Mouse (Mus musculus): Measurements from ENCODE around the gene Plch2. TPM values are rescaled to one million over a fixed set of nuclear protein-coding genes. Genes with fewer than 3 reads are reported as not detected.

Gene Plch2
- polyA plus RNA-seq, 1 experiment from 2014 or later, result 23.3 TPM

- Histone ChIP-seq H3K27ac (ENCODE audit: low read length) (no peak overlapping the region), H3K4me1 (ENCODE audit: control insufficient read depth, insufficient read depth, low read length) (peaks cover 10% of the 10 kb centered on the region; the same call in 1 of the 2 replicates), H3K36me3 (ENCODE audit: control insufficient read depth, insufficient read depth, low read length) (no peaks in the 10 kb centered on the region), H3K4me3 (ENCODE audit: low read depth, low read length) (no peak overlapping the region), H3K4me2 (ENCODE audit: low read length) (no peak overlapping the region), H3K27me3 (ENCODE audit: control insufficient read depth, insufficient read depth, low read depth, low read length) (no peaks in the 10 kb centered on the region), H3K9ac (ENCODE audit: low read depth, low read length) (no peak overlapping the region), H3K9me3 (replicated peaks; ENCODE audit: control insufficient read depth, low read length, poor library complexity, severe bottlenecking) (no peaks in the 10 kb centered on the region)
- WGBS, result 65% methylated on average over 12 of the region's 12 CpGs
- no peak for ATAC-seq
These were observed 41.8 kb downstream of the Plch2 start for GRCm38 (mm10) chr4:155014791-155015190.

DNA sequence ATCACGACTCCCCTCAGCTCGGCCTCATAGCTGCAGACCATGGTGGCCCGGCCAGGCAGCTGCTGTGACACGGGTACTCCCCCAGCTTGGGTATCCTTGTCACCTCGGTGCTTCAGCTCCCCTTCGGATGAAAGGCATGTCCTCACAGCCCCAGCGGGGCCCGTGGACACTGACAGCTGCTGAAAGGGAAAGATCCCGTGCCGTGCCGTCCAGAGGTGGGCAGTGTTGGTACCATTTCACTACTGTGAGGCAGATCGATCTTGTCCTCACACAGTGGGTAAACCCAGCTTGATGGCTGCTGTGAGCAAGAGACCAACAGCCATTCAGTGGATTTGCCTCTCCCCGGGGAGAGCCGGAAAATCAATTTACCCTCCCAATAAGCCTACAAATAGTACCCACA lies 42.3 kb downstream of the Plch2 start:
- Histone ChIP-seq H3K27ac (ENCODE audit: low read length) (no peak overlapping the region), H3K36me3 (ENCODE audit: control insufficient read depth, insufficient read depth, low read length) (no peaks in the 10 kb centered on the region), H3K4me1 (ENCODE audit: control insufficient read depth, insufficient read depth, low read length) (peaks cover 7% of the 10 kb centered on the region; the same call in 1 of the 2 replicates), H3K9me3 (replicated peaks; ENCODE audit: control insufficient read depth, low read length, poor library complexity, severe bottlenecking) (no peaks in the 10 kb centered on the region), H3K9ac (ENCODE audit: low read depth, low read length) (no peak overlapping the region), H3K4me2 (ENCODE audit: low read length) (no peak overlapping the region), H3K27me3 (ENCODE audit: control insufficient read depth, insufficient read depth, low read depth, low read length) (no peaks in the 10 kb centered on the region), H3K4me3 (ENCODE audit: low read depth, low read length) (no peak overlapping the region)
- 49% methylated on average over 14 of the region's 14 CpGs for WGBS
- no peak for ATAC-seq

DNA sequence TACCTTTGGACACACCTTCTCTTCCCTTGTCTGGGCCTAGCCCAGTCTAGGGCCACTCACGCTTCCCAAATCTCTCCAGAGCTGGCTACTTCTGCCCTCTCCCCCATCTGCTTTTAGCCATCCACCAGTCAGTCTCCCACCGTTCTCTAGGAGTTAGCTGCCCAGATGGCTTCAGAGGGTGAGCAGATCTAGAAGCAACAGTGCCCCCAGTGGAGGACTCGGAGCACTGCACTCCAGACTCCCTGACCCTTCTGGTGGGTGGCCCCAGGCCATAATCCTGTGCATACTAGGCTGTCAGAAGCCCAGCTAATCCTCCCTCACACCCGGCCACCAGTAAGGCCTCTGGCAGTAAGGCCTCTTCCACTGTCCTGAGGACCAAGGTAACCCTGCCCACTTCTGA lies 43.8 kb downstream of the Plch2 start:
- Histone ChIP-seq H3K4me1 (ENCODE audit: control insufficient read depth, insufficient read depth, low read length) (0 out of 2 replicates have a peak, but pooled peaks cover 2% of the 10 kb centered on the region), H3K27ac (ENCODE audit: low read length) (no peak overlapping the region), H3K36me3 (ENCODE audit: control insufficient read depth, insufficient read depth, low read length) (no peaks in the 10 kb centered on the region), H3K27me3 (ENCODE audit: control insufficient read depth, insufficient read depth, low read depth, low read length) (no peaks in the 10 kb centered on the region), H3K9me3 (replicated peaks; ENCODE audit: control insufficient read depth, low read length, poor library complexity, severe bottlenecking) (no peaks in the 10 kb centered on the region), H3K4me2 (ENCODE audit: low read length) (no peak overlapping the region), H3K4me3 (ENCODE audit: low read depth, low read length) (no peak overlapping the region), H3K9ac (ENCODE audit: low read depth, low read length) (no peak overlapping the region)
- WGBS, result 2% methylated on average over 4 of the region's 4 CpGs
- no peak for ATAC-seq

- Histone ChIP-seq H3K4me2 (ENCODE audit: low read length) (no peak overlapping the region), H3K9ac (ENCODE audit: low read depth, low read length) (no peak overlapping the region), H3K4me1 (ENCODE audit: control insufficient read depth, insufficient read depth, low read length) (0 out of 2 replicates have a peak, but pooled peaks cover 2% of the 10 kb centered on the region), H3K36me3 (ENCODE audit: control insufficient read depth, insufficient read depth, low read length) (no peaks in the 10 kb centered on the region), H3K27me3 (ENCODE audit: control insufficient read depth, insufficient read depth, low read depth, low read length) (no peaks in the 10 kb centered on the region), H3K4me3 (ENCODE audit: low read depth, low read length) (no peak overlapping the region), H3K27ac (ENCODE audit: low read length) (no peak overlapping the region), H3K9me3 (replicated peaks; ENCODE audit: control insufficient read depth, low read length, poor library complexity, severe bottlenecking) (no peaks in the 10 kb centered on the region)
- no peak for ATAC-seq
- WGBS, result 78% methylated on average over 2 of the region's 2 CpGs
These were observed 44.5 kb downstream of the Plch2 start for GRCm38 (mm10) chr4:155012115-155012514.

DNA sequence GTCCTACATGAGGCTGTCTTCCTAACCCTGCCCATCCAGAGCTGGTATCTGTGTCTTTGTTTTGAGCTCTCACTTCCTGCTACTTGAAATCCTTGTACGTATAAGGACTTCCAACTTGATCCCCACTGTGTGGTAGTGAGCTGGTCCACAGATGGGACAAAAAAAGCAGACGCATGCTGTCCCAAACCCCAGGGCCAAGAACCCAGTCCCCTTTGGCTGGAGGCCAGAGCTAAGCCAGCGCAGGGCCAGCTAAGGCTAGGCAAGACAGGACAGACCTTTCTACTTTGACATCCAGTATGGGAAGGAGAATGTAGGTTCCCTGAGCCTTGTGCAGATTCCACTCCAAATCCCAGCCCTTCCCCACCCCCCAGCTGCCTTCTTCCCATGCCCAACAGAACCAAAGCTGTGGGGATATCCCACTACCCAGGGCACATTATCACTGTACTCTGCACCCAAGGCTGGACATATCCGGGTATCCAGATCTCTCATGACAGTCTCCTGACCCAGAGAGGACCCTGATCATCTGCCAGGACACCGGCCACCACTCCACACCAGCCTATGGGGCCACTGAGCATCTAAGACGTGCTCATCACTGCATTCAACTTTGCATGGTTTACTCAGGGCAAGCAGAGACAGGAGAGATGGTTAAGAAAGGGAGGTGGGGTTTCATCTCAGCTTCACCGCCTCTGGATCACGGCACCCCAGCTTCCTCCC lies 45.1 kb downstream of the Plch2 start:
- H3K27me3 ChIP-seq (ENCODE audit: control insufficient read depth, insufficient read depth, low read depth, low read length), result no peaks in the 10 kb centered on the region
- H3K4me1 ChIP-seq (ENCODE audit: control insufficient read depth, insufficient read depth, low read length), result 0 out of 2 replicates have a peak, but pooled peaks cover 2% of the 10 kb centered on the region
- H3K4me3 ChIP-seq (ENCODE audit: low read depth, low read length), result no peak overlapping the region
- WGBS, result 75% methylated on average over 8 of the region's 8 CpGs
- H3K27ac ChIP-seq (ENCODE audit: low read length), result no peak overlapping the region
- ATAC-seq, result no peak
- no peak overlapping the region for H3K4me2 ChIP-seq (ENCODE audit: low read length)
- no peaks in the 10 kb centered on the region for H3K36me3 ChIP-seq (ENCODE audit: control insufficient read depth, insufficient read depth, low read length)
- no peaks in the 10 kb centered on the region for H3K9me3 ChIP-seq (replicated peaks; ENCODE audit: control insufficient read depth, low read length, poor library complexity, severe bottlenecking)
- H3K9ac ChIP-seq (ENCODE audit: low read depth, low read length), result no peak overlapping the region

DNA sequence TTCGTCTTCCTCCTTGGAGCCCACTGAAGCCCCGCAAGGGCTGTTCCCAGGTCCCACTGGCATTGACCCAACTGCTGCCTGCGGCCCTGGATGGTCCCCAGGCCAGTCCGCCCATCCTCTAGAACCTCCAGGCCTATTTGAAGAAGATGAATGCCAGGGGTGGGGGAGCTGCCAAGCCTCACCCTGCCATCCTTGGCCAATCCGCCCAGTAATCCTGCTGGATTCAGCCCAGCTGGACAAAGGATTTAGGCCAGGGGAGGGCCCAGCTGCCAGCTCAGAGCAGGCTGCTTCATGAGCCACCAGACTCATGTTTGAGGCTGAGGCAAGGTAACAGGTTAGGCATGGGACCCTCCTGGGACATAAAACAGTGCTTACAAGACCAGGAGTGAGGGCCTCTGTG lies 45.7 kb downstream of the Plch2 start:
- no peak overlapping the region for H3K9ac ChIP-seq (ENCODE audit: low read depth, low read length)
- no peaks in the 10 kb centered on the region for H3K36me3 ChIP-seq (ENCODE audit: control insufficient read depth, insufficient read depth, low read length)
- H3K27me3 ChIP-seq (ENCODE audit: control insufficient read depth, insufficient read depth, low read depth, low read length), result no peaks in the 10 kb centered on the region
- no peak overlapping the region for H3K27ac ChIP-seq (ENCODE audit: low read length)
- ATAC-seq, result no peak
- 0 out of 2 replicates have a peak, but pooled peaks cover 2% of the 10 kb centered on the region for H3K4me1 ChIP-seq (ENCODE audit: control insufficient read depth, insufficient read depth, low read length)
- no peaks in the 10 kb centered on the region for H3K9me3 ChIP-seq (replicated peaks; ENCODE audit: control insufficient read depth, low read length, poor library complexity, severe bottlenecking)
- H3K4me3 ChIP-seq (ENCODE audit: low read depth, low read length), result no peak overlapping the region
- no peak overlapping the region for H3K4me2 ChIP-seq (ENCODE audit: low read length)
- WGBS, result 65% methylated on average over 5 of the region's 5 CpGs

DNA sequence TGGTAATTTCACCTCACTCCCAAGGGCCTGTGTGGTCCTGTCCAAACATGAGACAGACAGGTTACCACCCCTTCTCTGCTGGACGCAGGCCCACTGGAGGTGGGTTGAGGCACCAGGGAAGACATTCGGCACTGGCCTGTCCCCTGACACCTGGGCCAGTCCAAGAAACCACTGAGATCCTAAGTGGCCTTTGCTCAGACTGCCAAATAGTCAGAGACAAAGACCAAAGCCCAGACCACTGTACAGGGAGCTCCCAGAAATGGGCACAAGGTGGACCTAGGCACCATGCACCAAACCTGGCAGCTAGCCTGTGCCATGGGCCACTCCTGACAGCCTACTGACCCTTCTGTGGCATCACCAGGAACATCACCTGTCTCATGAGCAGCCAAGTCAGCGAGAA lies 47.4 kb downstream of the Plch2 start:
- Histone ChIP-seq H3K36me3 (ENCODE audit: control insufficient read depth, insufficient read depth, low read length) (no peaks in the 10 kb centered on the region), H3K27ac (ENCODE audit: low read length) (no peak overlapping the region), H3K9ac (ENCODE audit: low read depth, low read length) (no peak overlapping the region), H3K4me2 (ENCODE audit: low read length) (no peak overlapping the region), H3K27me3 (ENCODE audit: control insufficient read depth, insufficient read depth, low read depth, low read length) (no peaks in the 10 kb centered on the region), H3K4me3 (ENCODE audit: low read depth, low read length) (no peak overlapping the region), H3K9me3 (replicated peaks; ENCODE audit: control insufficient read depth, low read length, poor library complexity, severe bottlenecking) (no peaks in the 10 kb centered on the region), H3K4me1 (ENCODE audit: control insufficient read depth, insufficient read depth, low read length) (no peaks in the 10 kb centered on the region)
- 82% methylated on average over 3 of the region's 3 CpGs for WGBS
- no peak for ATAC-seq

DNA sequence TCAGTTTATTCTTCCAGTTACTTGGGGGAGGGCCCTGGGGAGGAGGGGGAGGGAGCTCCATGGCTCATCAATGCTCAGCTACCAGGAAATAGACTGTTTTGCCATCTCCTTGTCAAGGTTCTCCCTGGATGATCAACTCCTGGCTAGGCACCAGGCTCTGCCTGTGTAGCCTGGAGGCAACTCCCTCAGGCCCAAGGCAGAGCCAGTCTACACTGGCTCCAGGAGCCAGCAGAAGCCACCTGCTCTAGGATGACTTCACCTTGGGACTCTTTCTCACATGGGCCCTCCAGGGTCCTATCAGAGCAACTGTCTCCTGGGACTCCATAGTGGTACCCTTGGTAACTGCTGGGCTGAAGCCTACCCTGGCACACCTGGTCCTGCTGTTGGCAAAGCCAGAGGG lies 48.5 kb downstream of the Plch2 start:
- H3K4me1 ChIP-seq (ENCODE audit: control insufficient read depth, insufficient read depth, low read length), result no peaks in the 10 kb centered on the region
- no peaks in the 10 kb centered on the region for H3K9me3 ChIP-seq (replicated peaks; ENCODE audit: control insufficient read depth, low read length, poor library complexity, severe bottlenecking)
- ATAC-seq, result no peak
- H3K4me3 ChIP-seq (ENCODE audit: low read depth, low read length), result no peak overlapping the region
- H3K4me2 ChIP-seq (ENCODE audit: low read length), result no peak overlapping the region
- H3K27me3 ChIP-seq (ENCODE audit: control insufficient read depth, insufficient read depth, low read depth, low read length), result no peaks in the 10 kb centered on the region
- H3K9ac ChIP-seq (ENCODE audit: low read depth, low read length), result no peak overlapping the region
- no peaks in the 10 kb centered on the region for H3K36me3 ChIP-seq (ENCODE audit: control insufficient read depth, insufficient read depth, low read length)
- no peak overlapping the region for H3K27ac ChIP-seq (ENCODE audit: low read length)

DNA sequence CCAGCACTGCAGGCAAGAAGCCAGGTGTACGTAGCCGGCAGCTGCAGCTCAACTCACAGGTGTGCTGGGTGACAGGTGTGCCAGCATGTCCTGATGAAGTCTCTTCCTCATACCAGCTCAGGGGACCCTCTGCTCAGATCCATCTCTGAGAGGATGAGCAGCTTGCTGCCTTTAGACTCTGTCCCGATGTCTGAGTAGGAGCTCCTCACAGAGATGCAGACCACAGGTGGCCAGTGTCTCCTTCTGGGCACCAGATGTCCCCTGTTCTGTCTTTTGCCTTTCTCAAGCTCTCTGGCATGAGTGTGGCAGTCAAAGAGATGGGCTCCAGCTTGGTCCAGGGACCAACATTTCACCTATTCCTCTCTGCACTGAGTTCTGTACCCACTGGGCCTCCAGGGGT lies 48.9 kb downstream of the Plch2 start:
- Histone ChIP-seq H3K4me3 (ENCODE audit: low read depth, low read length) (no peak overlapping the region), H3K27me3 (ENCODE audit: control insufficient read depth, insufficient read depth, low read depth, low read length) (no peaks in the 10 kb centered on the region), H3K4me2 (ENCODE audit: low read length) (no peak overlapping the region), H3K27ac (ENCODE audit: low read length) (no peak overlapping the region), H3K36me3 (ENCODE audit: control insufficient read depth, insufficient read depth, low read length) (no peaks in the 10 kb centered on the region), H3K9me3 (replicated peaks; ENCODE audit: control insufficient read depth, low read length, poor library complexity, severe bottlenecking) (no peaks in the 10 kb centered on the region), H3K9ac (ENCODE audit: low read depth, low read length) (no peak overlapping the region), H3K4me1 (ENCODE audit: control insufficient read depth, insufficient read depth, low read length) (no peaks in the 10 kb centered on the region)
- ATAC-seq, result no peak
- WGBS, result 92% methylated on average over 3 of the region's 3 CpGs
